Mouse (Mus musculus) liver, adult 2 months (tissue): ENCODE results near the gene Nudt5.

Source experiments
- CTCF ChIP-seq: fragments of 200-500 bp; IDR thresholded peaks from 2 replicates; pipeline ENCODE4 v1.5.1; 2011; ENCODE audit warnings: low read depth, low read length, control low read depth
- POLR2A ChIP-seq: fragments of 200-500 bp; IDR thresholded peaks from 2 replicates; pipeline ENCODE4 v1.6.1; 2011; ENCODE audit warnings: low read length, control low read depth; ENCODE audit not compliant: insufficient read depth; ENCODE audit errors: extremely low read depth

DNA sequence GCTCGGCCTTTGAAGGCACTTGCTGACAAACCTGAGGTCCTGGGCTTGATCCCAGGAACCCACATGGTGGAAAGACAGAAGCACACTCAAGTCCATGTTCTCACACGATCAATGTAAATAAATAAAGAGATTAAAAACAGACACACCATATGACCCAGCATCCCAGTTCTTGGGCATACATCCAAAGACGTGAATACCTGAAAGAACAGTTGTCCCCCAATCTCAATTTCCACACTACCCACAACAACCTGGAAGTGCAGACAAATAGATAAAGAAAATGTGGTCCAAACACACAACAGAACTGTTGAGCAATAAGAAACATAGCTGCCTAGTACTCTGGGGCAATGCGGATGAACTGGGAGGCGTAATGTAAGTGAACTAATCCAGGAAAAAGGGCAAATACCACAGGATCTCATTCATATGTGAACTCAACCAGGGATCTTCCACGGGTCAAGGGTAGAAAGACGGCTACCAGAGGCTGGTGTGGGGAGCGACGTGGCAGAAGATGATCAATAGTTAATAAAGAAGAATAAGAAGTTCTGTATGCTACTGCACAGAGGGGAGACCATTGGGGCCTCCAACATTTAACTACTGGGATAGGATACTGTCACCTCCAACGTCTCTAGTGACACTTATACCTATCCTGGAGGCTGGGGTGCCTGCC is 42.8 kb upstream of the Nudt5 start:
- TF ChIP-seq POLR2A (no peak), CTCF (no peak)
